Mouse (Mus musculus) hematopoietic stem cell, adult 5-6 weeks (primary cell): ENCODE measurements around the gene Tmem217. TPM values are rescaled to one million over a fixed set of nuclear protein-coding genes. Genes with fewer than 3 reads are reported as not detected.

Experiments
- ATAC-seq, 2 experiments: fragments of 125-278 bp in 1 of 2; replicated peaks in 1 of 2; 2 replicates each; pipeline ENCODE4 v1.8.0; 2016 to 2017; ENCODE audit warnings: inconsistent platforms in 2 of 2, mild to moderate bottlenecking in 2 of 2, moderate number of reproducible peaks in 2 of 2, low read depth in 1 of 2, moderate TSS enrichment in 1 of 2; ENCODE audit not compliant: low FRiP score in 2 of 2, poor library complexity in 2 of 2, severe bottlenecking in 2 of 2, insufficient read depth in 1 of 2, low TSS enrichment in 1 of 2
- total RNA-seq: library from RNA; stranded (forward); fragments of 172-1452, 232-1000 nt; gene quantifications from 2 replicates; pipeline ENCODE4 v1.2.3, GENCODE M21; 2017

Gene Tmem217
- total RNA-seq = not detected in 2 replicates

- ATAC-seq = no peak
These were observed at the start of gene Tmem217 for GRCm38 (mm10) chr17:29552162-29552732. Gene Tmem217, minus strand, starts transcription at chr17:29552385.

GRCm38 (mm10) chr17:29601391-29601790 lies 49.2 kb upstream of the Tmem217 start:
- no peak; a peak in 1 of 4 replicates for ATAC-seq

DNA sequence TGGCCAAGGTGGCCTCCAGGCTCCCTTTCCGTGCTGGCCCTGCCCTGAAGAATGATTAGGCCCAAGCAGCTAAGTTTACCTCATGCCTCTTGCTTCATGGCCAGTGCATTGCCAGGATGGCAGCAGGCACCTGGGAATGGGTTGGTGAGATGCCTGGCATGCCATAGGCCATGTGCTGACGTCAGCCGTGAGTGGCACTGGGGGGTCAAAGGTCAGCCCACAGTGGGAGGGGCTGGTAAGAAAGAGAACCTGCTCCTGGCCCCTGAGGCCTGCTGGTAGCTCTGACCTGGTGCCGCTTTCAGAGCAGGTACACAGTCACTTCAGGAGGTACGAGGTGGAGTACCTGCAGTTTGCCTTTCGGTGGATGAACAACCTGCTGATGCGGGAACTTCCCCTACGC lies 47.4 kb upstream of the Tmem217 start:
- ATAC-seq = no peak

- no peak for ATAC-seq
These were observed 46.9 kb upstream of the Tmem217 start for GRCm38 (mm10) chr17:29599051-29599450.

GRCm38 (mm10) chr17:29596771-29597132 lies 44.6 kb upstream of the Tmem217 start:
- ATAC-seq = no peak

GRCm38 (mm10) chr17:29595891-29596770 lies 43.9 kb upstream of the Tmem217 start:
- no peak for ATAC-seq

- ATAC-seq = no peak
These were observed 37.2 kb upstream of the Tmem217 start for GRCm38 (mm10) chr17:29589221-29589898.

GRCm38 (mm10) chr17:29586921-29587320 lies 34.7 kb upstream of the Tmem217 start:
- ATAC-seq = no peak

DNA sequence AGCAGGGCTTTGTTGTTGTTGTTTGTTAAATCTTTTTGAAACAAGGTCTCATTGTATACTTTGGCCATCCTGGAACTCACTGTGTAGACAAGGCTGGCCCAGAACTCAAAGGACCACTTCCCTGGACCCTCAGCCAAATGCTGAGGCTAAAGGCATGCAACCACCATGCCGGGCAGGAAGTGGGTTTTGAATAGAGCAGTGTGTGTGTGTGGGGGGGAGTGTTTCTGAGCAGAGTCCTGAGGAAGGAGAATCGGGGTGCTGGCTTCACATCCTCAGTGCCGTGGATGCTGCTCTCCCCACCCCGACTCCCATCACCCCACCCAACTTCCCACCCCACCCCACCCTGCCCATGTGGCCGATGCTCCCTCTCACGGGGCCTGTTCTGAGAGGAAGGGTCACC lies 33.3 kb upstream of the Tmem217 start:
- peak in 1 of 2 experiments; percentile 15; a peak in 1 of 4 replicates for ATAC-seq

DNA sequence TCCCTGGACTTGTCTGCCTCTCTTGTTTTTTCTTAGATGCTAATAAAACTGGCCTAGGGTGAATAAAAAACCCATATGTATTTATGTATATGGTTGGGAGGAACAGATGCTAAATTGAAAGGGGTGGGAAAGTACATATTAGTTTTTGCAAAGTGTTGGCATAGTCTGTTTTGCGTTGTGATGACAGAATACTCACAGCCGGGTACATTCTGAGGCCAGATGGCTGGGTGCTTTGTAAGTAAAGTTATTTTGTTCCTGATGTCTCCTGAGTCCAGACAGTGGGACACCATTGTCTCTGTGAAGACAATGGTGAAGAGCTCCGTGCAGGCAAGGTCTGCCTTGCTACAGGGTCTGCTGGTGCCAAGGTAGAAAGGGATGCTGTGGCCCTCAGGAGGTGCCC lies 32.6 kb upstream of the Tmem217 start:
- ATAC-seq = no peak

- peak; percentile 38 to 39; a peak in 3 of 4 replicates for ATAC-seq
These were observed 32.1 kb upstream of the Tmem217 start for GRCm38 (mm10) chr17:29584306-29584705.

DNA sequence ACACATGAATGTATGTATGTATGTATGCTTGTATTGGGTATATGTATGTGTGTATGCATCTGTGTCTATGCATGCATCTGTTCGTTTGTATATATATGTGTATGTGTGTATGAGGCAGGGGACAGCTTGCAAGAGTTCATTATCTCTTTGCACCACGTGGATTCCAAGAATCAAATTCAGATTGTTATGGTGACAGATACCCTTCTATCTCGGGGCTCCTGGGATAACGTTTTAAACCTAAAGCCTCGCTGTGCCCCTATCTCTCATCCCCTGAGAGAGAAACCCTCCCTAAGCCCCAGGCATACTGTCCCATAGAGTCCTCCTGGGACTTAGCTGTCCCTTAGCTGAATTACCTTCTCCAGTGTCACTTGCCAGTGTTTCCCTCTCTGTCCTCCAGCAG lies 31.4 kb upstream of the Tmem217 start:
- ATAC-seq = no peak

DNA sequence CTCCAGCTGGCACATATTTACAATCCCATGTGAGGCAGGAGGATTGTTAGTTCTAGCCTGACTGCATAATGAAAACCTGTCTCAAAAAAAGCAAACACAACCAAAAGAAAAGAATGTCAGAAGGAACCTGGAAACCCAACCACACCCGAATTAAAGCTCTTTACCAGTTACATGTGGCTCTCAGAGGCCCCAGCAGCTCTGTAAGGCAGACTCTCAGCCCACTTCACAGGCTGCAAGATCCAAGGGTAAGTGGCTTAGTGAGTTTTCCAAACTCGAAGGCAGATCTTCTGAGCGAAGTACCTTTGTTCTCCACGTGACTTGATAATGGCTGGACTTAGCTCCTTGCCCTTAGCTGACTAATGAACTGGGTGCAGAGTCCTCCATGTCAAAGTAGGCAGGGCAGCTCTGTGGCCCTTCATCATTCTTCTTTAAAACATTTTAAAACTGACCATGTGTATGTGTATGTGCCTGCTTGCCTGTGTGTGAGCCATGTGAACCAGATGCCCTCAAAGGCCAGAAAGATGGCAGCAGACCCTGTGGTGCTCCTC lies 27.5 kb upstream of the Tmem217 start:
- ATAC-seq = no peak

- ATAC-seq = no peak
These were observed 17.6 kb upstream of the Tmem217 start for GRCm38 (mm10) chr17:29569831-29570230.

- no peak for ATAC-seq
These were observed 16.2 kb upstream of the Tmem217 start for GRCm38 (mm10) chr17:29568435-29568834.

DNA sequence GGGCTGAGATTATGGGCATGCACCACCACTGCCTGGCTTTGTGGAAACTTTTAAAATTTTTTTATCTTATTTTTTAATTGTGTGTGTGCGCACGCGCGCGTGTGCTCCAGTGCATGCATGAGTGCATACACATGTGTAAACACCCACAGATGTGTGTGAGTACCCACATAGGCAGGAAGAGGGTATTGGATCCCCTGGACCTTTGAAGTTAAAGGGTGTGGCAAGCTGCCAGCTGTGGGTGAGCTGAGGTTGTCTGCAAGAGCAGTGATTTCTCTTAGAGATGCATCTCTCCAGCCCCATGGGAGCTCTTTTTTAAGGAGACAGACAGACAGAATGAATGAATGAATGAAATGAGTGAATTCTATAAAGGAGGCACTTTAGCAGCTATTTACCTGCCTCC lies 13.3 kb upstream of the Tmem217 start:
- no peak for ATAC-seq

DNA sequence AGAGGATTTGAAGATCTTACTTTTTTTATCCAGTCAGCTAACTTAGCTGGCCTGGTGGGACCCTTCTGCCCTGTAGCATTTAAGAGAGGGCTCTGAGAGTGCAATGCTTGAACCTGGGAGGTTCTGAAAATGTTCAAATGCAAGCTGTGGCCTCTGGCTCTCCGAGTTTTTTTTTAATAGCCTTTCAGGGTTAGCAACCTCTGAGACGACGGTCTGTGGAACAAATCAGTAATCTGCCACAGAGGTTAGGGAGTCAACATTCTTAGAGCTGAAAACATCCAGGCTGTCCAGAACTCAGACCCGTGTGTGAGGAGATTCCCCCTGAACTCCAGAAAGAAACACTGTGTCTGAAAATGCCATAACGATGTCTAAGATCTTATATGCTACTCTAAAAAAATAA lies 6.3 kb upstream of the Tmem217 start:
- ATAC-seq = no peak

GRCm38 (mm10) chr17:29556893-29557292 lies 4.7 kb upstream of the Tmem217 start:
- no peak for ATAC-seq
